Mouse (Mus musculus) cerebellum, postnatal 25 days (tissue): ENCODE data around the gene Defb18.
"Not testable (repeated sequence)": the region's sequence is repeated elsewhere in the genome, so short reads cannot be mapped to it uniquely, and the experiment has no call there.

Experiments used
- DNase-seq, 2 experiments: peaks; one replicate each; pipeline ENCODE4 v3.0.0; 2021; ENCODE audit warnings: mixed read lengths in 2 of 2

The Defb18 gene

DNA sequence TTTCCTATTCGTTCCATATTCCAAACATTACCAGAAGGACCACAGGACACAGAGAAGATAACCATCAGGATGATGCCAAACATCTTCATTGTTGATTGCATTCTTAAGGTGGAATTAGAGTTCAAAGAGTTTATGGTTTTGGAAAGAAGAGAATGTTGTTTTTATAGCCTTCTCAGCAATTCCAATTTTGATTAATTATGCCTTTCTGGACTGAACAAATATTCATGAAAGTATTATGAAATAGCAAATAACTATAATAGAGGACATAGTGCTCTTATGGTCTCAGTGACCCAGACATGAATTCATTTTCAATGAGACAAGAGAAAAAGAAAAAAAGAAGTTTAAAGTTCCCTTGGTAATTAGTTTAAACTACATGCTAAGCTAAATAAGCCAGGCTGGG lies at the start of gene Defb18:
Defb18 (minus strand) TSS at position 101 of the 400 bp plus-strand sequence.
- no peak for DNase-seq

DNA sequence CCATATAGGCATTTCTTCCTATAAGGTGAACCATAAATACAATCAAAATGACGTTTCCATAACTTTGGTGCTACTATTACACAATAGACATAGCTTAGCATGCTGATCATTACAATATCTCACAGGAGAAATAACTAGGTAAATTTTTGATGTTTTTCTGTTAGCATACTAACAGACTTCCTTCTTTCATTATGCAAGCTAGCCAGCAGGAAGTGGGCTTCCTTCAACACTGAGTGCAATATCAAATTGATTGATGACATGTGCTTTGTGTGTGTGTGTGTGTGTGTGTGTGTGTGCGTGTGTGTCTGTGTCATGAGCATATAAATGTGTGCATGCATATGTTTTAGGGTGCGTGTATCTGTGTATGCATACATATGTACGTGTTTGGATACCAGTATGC lies 33.9 kb upstream of the Defb18 start:
- DNase-seq: no peak

DNA sequence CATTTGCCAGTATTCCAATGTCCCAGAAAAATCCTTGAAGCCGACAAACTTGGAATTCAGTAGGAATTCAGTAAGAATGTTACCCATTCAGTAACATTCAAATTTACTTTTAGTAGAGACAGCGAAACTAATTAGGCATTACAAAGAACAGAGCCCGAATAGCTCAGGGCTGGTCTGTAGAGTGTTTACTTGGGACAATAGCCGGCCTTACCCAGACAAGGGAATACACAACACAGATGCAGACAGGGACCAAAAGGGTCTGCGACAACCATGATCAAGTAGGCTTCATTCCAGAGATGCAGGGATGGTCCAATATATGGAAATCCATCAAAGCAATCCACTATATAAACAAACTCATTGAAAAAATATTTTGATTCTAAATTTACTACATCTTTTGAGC lies 31.6 kb upstream of the Defb18 start:
- no peak for DNase-seq

DNA sequence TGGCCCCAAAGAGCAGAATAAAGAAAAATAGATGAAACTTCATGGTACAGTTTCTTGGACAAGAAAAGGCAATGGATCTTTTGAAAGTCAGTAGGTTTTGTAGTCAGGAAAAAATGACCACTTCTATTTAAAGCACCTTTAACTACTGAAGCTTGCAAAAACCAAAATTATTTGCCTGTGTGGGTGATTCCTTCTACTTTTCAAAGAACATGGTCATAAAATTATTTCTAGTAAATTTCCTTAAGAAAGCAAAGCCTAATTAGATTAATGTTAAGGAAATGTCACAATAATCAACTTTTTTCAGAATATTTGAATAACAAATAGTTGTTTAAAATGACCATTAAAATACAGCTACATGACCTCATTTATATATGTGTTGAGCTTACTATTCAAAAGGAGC lies 27.8 kb upstream of the Defb18 start, which contains the start of gene Defb41:
Defb41 (minus strand) TSS at position 101 of the 400 bp plus-strand sequence.
- no peak for DNase-seq

DNA sequence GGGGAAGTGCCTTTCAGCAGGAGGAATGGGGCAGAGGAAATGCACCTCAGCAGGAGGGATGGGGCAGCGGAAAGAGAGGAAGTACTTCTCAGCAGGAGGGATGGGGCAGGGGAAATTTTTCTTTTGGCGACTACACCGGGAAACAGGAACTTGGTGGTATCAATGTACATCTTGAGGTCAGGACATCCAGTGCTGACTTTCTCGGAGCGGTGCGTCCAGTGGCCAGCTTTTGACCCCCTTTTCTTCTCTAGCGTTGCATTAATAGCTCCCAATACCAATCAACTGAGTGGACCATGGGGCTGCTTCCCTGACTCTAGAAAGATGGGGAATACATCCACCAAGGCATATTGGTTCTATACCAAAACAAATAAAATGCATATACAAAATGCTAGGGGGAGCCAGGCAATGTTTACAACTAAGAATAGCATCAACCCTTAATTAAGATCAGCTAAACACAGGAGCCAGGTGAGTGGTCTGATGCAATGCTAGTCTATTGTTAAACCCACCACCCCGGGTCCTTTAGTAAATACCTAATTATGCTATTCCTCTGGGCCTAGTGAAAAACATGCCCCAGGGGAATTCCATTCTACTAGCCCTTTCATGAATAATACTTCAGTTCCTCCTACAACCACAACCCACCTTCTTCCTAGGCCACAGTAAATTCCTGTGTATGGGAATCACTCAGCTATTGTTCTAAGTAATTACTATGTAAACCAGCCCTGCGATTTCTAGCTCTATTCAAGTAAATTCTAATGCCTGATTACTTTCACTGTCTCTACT lies 8.7 kb upstream of the Defb18 start:
- not testable (repeated sequence) for DNase-seq

DNA sequence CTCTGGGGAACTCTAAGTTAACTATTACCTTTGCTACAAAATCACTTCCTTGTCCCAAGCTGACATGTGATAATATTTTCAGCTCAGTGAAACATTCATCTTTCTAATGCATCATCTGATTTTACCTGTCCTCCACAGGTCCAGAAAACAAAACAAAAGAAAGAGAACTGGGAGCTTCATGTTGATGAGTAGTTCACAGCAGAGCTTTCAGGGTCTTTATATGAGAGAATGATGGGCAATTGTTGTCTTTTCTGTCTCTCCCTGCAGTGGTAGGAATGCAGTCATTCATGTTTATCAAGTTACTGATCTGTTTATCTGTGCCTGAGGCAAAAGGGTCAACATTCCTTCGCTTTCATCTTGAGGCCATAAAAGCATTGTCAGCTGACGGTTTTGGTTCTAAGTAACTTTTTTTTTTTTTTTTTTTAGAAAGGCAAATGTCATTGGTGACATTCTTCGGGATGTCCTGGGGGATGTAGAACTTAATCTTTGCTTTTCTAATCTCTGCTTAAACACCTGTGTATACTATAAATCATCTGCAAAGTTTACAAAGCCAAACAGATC lies 13.8 kb downstream of the Defb18 start:
- DNase-seq: no peak

DNA sequence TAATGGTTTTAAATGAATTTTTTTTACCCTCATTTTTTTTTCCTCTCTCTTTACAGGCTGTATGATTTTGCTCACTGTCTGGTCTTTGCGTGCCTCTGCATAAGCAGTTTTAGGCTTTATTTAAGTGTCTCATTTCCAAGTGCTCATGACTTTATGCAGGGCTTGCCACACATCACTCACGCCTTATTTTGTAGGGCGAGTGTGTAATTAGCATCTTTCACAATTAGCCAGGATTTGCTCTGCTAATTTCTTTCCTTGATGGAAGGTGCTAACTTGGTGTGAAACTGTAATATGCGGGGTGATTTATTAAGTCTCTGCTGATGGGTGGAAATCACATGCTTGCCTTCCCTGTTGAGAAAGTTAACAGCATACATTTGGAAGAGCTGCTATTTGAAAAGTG lies 45.5 kb downstream of the Defb18 start:
- no peak for DNase-seq

DNA sequence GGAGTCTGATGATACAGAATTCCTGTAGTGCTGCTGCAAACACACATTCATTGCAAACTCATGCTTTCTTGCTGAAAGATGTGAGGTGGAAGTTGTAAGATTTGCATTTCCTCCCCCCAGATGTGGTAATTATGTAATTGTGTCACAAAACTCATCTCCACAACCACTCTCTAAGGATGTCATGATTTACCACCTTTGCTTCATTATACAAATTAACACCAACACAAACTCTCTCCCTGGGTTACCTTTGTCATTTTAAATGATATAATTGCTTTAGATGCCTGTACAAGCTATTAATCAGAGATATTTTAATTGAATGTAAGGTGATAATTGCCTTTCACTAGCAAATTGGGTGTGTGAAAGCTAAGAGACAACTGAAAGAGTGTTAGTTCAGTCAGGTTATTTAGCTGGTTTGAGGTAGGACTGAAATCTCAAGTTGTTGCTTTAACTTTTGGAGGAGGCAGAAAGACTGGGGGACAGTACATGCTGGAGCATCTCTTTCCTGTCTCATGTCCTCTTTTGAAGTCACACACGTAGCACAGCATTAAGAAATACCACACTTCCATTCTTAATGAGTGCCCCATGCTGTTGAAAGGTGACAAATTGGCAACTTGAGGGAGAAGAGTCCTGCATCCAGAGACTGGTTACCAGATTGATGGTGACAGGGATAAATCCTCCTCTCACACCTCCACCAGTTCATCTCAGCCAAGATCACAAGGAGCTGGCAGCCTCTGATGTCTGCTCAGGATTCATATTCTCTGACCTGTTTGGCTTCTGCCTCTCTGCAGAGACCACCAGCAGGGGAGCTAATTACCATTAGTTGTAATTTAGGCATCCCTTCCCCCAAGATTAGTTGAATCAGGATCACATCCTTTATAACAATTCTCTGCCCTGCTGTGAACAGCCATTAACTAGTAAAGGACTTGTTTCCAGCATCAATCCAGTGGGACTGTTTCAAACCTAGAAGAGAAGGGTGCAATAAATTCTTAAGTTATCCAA lies 46.2 kb downstream of the Defb18 start:
- peak in 1 of 2 experiments; percentile 9 for DNase-seq
